Mouse (Mus musculus): ENCODE data around the gene Vmac. TPM values are rescaled to one million over a fixed set of nuclear protein-coding genes. Genes with fewer than 3 reads are reported as not detected.
A peak's percentile ranks its signal among the peaks of the same experiment; 100 is the strongest.

Vmac gene
- polyA plus RNA-seq, 1 experiment from 2014 or later = 18.6 TPM

DNA sequence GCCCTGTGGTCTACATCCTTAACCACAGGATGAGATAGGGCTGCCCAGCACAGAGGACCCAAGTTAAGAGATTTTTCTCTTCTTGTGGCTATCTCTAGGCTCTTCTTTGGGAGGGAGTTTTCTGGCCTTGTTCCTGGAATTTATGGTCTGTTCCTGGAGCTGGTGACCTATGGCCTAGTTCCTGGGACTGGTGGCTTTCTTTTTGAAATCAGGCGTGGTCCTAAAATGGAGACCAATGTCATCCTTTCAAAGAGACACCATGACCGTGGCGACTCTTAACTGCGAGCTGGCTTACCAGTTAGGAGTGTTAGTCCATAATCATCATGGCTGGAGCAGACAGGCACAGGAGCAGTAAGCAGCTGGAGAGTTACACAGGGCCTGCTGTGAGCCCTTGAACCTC lies 51.4 kb downstream of the Vmac start:
- no peak overlapping the region for H3K9ac ChIP-seq (ENCODE audit: low read depth, low read length)
- H3K4me3 ChIP-seq (ENCODE audit: low read depth, low read length) = no peak overlapping the region
- WGBS = 86% methylated on average over 4 of the region's 4 CpGs
- DNase-seq (ENCODE audit: low spot score) = no peak
- H3K36me3 ChIP-seq (ENCODE audit: control insufficient read depth, insufficient read depth, low read length) = no peaks in the 10 kb centered on the region
- H3K4me1 ChIP-seq (ENCODE audit: control insufficient read depth, insufficient read depth, low read length) = 0 out of 2 replicates have a peak, but pooled peaks cover 5% of the 10 kb centered on the region
- H3K27ac ChIP-seq (replicated peaks; ENCODE audit: low read depth, low read length) = no peak overlapping the region
- H3K9me3 ChIP-seq (ENCODE audit: control insufficient read depth, low read length) = no peaks in the 10 kb centered on the region
- no peak for ATAC-seq (ENCODE audit: low read depth)
- H3K27me3 ChIP-seq (replicated peaks; ENCODE audit: control insufficient read depth, insufficient read depth, low read length) = peaks cover 6% of the 10 kb centered on the region; the same call in 1 of the 2 replicates
- H3K4me2 ChIP-seq (ENCODE audit: low read depth, low read length) = no peak overlapping the region

DNA sequence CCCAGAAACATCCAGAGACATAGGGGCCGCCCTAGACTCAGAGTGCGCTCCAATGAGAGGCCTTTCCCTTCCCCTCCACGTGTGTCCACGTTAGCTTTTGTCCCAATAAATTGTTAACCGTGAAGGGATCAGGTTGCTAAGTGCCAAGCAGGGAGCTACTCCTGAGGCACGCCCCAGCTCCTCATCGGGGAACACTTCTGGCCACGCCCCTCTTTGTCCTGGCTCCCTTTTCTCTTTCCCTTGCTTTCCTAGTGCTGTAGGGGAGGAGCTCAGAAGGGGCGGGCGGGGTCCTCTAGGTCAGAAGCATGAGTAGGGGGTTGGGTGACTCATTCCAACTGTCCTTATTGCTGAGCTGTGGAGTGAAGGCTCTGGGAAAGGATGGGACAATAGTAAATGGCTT lies 53.5 kb downstream of the Vmac start:
- H3K27me3 ChIP-seq (replicated peaks; ENCODE audit: control insufficient read depth, insufficient read depth, low read length) = peaks cover 6% of the 10 kb centered on the region; the same call in 1 of the 2 replicates
- ATAC-seq (ENCODE audit: low read depth) = peak; percentile 60
- no peaks in the 10 kb centered on the region for H3K36me3 ChIP-seq (ENCODE audit: control insufficient read depth, insufficient read depth, low read length)
- no peak overlapping the region for H3K9ac ChIP-seq (ENCODE audit: low read depth, low read length)
- H3K27ac ChIP-seq (replicated peaks; ENCODE audit: low read depth, low read length) = no peak overlapping the region
- 5% methylated on average over 10 of the region's 10 CpGs for WGBS
- DNase-seq (ENCODE audit: low spot score) = peak; percentile 64
- H3K4me1 ChIP-seq (ENCODE audit: control insufficient read depth, insufficient read depth, low read length) = 0 out of 2 replicates have a peak, but pooled peaks cover 5% of the 10 kb centered on the region
- peak overlapping the region; percentile 14; the same call in 1 of the 2 replicates for H3K4me3 ChIP-seq (ENCODE audit: low read depth, low read length)
- H3K9me3 ChIP-seq (ENCODE audit: control insufficient read depth, low read length) = no peaks in the 10 kb centered on the region
- H3K4me2 ChIP-seq (ENCODE audit: low read depth, low read length) = peak overlapping the region; percentile 36

Other genes starting within 250 kb of the Vmac start
- gene Ptprs, start 241.5 kb downstream of the Vmac start, polyA plus RNA-seq (2014; fragmentation: Nextera tagmentation; extraction: Ambion mirVana) = 104 and 116 TPM in 2 replicates
- not detected in 2 replicates for gene Znrf4, start 205.6 kb downstream of the Vmac start, polyA plus RNA-seq (2014; fragmentation: Nextera tagmentation; extraction: Ambion mirVana)
- 3.9 and 4.2 TPM in 2 replicates for gene Gm20219, start 163.6 kb downstream of the Vmac start, polyA plus RNA-seq (2014; fragmentation: Nextera tagmentation; extraction: Ambion mirVana)
- 50.2 and 54.8 TPM in 2 replicates for gene Safb2, start 133.4 kb downstream of the Vmac start, polyA plus RNA-seq (2014; fragmentation: Nextera tagmentation; extraction: Ambion mirVana)
- 62.9 and 68.2 TPM in 2 replicates for gene Safb, start 133.2 kb downstream of the Vmac start, polyA plus RNA-seq (2014; fragmentation: Nextera tagmentation; extraction: Ambion mirVana)
- gene 2410015M20Rik, start 108.3 kb downstream of the Vmac start, polyA plus RNA-seq (2014; fragmentation: Nextera tagmentation; extraction: Ambion mirVana) = 271 and 281 TPM in 2 replicates
- 2,068 and 2,222 TPM in 2 replicates for gene Rpl36, start 104.6 kb downstream of the Vmac start, polyA plus RNA-seq (2014; fragmentation: Nextera tagmentation; extraction: Ambion mirVana)
- 44.0 and 51.8 TPM in 2 replicates for gene Lonp1, start 91.1 kb downstream of the Vmac start, polyA plus RNA-seq (2014; fragmentation: Nextera tagmentation; extraction: Ambion mirVana)
- 0.24 and 0.31 TPM in 2 replicates for gene Catsperd, start 89.9 kb downstream of the Vmac start, polyA plus RNA-seq (2014; fragmentation: Nextera tagmentation; extraction: Ambion mirVana)
- 78.8 and 87.8 TPM in 2 replicates for gene Ranbp3, start 44.7 kb downstream of the Vmac start, polyA plus RNA-seq (2014; fragmentation: Nextera tagmentation; extraction: Ambion mirVana)
- 424 and 466 TPM in 2 replicates for gene Ndufa11, start 255 bp downstream of the Vmac start, polyA plus RNA-seq (2014; fragmentation: Nextera tagmentation; extraction: Ambion mirVana)
- gene Nrtn, start 39.5 kb upstream of the Vmac start, polyA plus RNA-seq (2014; fragmentation: Nextera tagmentation; extraction: Ambion mirVana) = 14.0 and 17.4 TPM in 2 replicates
- gene Dus3l, start 46.7 kb upstream of the Vmac start, polyA plus RNA-seq (2014; fragmentation: Nextera tagmentation; extraction: Ambion mirVana) = 33.3 and 42.0 TPM in 2 replicates
- 0.61 and 1.2 TPM in 2 replicates for gene Prr22, start 52.2 kb upstream of the Vmac start, polyA plus RNA-seq (2014; fragmentation: Nextera tagmentation; extraction: Ambion mirVana)
- 3.5 and 5.3 TPM in 2 replicates for gene Rfx2, start 113.0 kb upstream of the Vmac start, polyA plus RNA-seq (2014; fragmentation: Nextera tagmentation; extraction: Ambion mirVana)
- not detected in 2 replicates for gene Acsbg2, start 156.4 kb upstream of the Vmac start, polyA plus RNA-seq (2014; fragmentation: Nextera tagmentation; extraction: Ambion mirVana)
- 0.14 and 0.26 TPM in 2 replicates for gene 1700061G19Rik, start 157.5 kb upstream of the Vmac start, polyA plus RNA-seq (2014; fragmentation: Nextera tagmentation; extraction: Ambion mirVana)
- gene Mllt1, start 217.4 kb upstream of the Vmac start, polyA plus RNA-seq (2014; fragmentation: Nextera tagmentation; extraction: Ambion mirVana) = 24.7 and 32.7 TPM in 2 replicates